Mouse (Mus musculus): ENCODE measurements at regions not wholly inside any gene's neighbourhood (a gene's known extent, or its start where the extent isn't known, plus 50 kb on each side); places are given as distances from the start of the nearest gene placed in this dataset.

GRCm38 (mm10) chr1:183793324-183793723 lies 219.8 kb upstream of the Dusp10 start:
- TF ChIP-seq CTCF (IDR thresholded peaks at IDR 0.05; ENCODE audit: low read depth, low read length), result no peak
- TF ChIP-seq GATA1 (IDR thresholded peaks at IDR 0.05; ENCODE audit: borderline replicate concordance, low read length), result no peak
- TF ChIP-seq TAL1 (conservative IDR thresholded peaks at IDR 0.05; ENCODE audit: low read depth, low read length), result no peak
